Mouse (Mus musculus) thymus, adult 2 months (tissue): Measurements from ENCODE around the gene Nr3c2.

Experiments used
- CTCF ChIP-seq: fragments of 200-500 bp; IDR thresholded peaks from 2 replicates; pipeline ENCODE4 v1.5.1; 2012; ENCODE audit warnings: mild to moderate bottlenecking, control low read depth, low read length, moderate library complexity, borderline replicate concordance; ENCODE audit not compliant: control insufficient read depth, poor library complexity, insufficient read depth; ENCODE audit errors: extremely low read depth
- POLR2A ChIP-seq: fragments of 200-500 bp; IDR thresholded peaks from 2 replicates; pipeline ENCODE4 v1.6.1; 2012; ENCODE audit warnings: mild to moderate bottlenecking, low read length, control low read depth, moderate library complexity; ENCODE audit not compliant: control insufficient read depth, poor library complexity, insufficient read depth; ENCODE audit errors: extremely low read depth

- no peak for TF ChIP-seq CTCF
- no peak for TF ChIP-seq POLR2A
These were observed 152.4 kb downstream of the Nr3c2 start for GRCm38 (mm10) chr8:77051399-77052275.
